Mouse (Mus musculus) small intestine, adult 2 months (tissue): ENCODE data around the gene Nfrkb.

ENCODE experiments used
- CTCF ChIP-seq: fragments of 200-500 bp; IDR thresholded peaks from 2 replicates; pipeline ENCODE4 v1.5.1; 2012; ENCODE audit warnings: low read depth, mild to moderate bottlenecking, control low read depth, inconsistent platforms, low read length, moderate library complexity, mixed read lengths; ENCODE audit not compliant: insufficient replicate concordance, insufficient read length; ENCODE audit errors: extremely low read depth
- POLR2A ChIP-seq: fragments of 200-500 bp; IDR thresholded peaks from 2 replicates; pipeline ENCODE4 v1.6.1; 2012; ENCODE audit warnings: low read depth, mild to moderate bottlenecking, control low read depth, inconsistent platforms, low read length, moderate library complexity

DNA sequence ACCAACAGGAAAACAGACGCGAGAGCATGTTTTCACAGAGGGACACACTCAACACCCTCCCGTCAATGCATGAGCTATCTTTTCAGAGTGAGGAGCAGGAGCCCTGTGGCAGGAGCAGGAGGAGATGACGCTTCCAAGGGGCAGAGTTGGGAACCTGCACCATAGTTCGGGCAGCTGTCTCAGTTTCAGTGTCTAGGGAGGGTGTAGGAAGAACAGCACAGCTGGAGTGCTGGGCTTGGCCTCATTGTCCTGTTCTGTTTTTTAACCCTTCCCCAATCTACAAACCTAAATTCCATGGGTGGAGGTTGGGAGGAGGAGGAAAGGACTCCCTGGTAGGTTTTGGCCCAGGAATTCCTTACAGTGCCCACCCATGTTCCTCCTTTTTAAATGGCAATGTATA is 52.8 kb downstream of the Nfrkb start:
- TF ChIP-seq POLR2A = no peak
- TF ChIP-seq CTCF = no peak
